Mouse (Mus musculus) kidney, postnatal 4 days (tissue): ENCODE measurements around the gene Casz1.

Experiments used
- DNase-seq, 2 experiments: peaks; one replicate each; pipeline ENCODE4 v3.0.0; 2021; ENCODE audit warnings: mixed read lengths in 2 of 2

Gene Casz1

GRCm38 (mm10) chr4:148973387-148973786 is 169.2 kb downstream of the Casz1 start:
- DNase-seq, result peak in 1 of 2 experiments; percentile 18

GRCm38 (mm10) chr4:148974833-148975232 is 170.6 kb downstream of the Casz1 start:
- DNase-seq, result no peak

DNA sequence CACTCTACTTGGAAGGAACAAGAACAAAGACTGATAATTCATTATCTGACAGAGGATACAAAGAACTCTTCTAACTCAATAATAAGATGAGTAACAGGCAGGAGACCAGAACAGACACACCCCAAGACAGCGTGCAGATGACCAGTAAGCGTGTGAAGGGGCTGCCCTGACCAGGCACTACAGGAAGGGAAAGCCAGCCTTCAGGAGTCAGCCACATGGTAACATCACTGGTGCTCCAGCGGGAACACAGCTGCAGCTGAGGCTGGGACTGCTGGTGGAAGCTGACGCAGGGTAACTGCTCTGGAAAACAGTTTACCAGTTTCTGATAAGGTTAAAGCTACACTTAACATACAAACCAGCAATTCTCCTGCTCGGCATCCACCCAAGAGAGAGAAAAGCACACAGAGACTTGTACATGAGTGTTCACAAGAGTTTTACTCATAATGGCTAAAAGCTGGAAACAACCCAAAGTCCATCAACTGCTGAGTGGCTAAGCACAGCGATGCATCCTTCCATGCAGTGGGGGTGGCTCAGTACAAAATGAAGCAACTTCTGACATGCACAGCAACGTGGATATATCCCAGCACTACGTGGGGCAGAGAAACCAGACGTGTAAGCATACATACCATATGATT is 174.1 kb downstream of the Casz1 start:
- DNase-seq, result no peak

DNA sequence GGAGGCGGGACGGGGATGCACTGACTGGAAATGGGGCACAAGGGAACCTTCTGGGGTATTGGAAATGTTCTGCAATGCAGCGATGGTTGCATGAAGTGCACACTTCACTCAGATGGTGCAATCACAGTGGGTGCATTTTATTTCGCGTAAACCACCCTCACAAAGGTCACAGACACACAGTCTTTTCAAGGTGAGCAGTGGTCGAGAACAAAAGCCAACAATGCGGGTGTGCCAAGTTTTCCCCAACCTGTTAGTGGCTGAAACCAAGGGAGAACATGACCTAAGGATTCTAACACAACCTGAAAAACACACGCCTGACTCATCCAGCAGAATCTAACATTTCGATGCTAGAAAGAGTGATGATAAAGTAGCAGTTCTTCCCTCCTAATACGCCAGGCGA is 174.7 kb downstream of the Casz1 start:
- DNase-seq, result no peak

DNA sequence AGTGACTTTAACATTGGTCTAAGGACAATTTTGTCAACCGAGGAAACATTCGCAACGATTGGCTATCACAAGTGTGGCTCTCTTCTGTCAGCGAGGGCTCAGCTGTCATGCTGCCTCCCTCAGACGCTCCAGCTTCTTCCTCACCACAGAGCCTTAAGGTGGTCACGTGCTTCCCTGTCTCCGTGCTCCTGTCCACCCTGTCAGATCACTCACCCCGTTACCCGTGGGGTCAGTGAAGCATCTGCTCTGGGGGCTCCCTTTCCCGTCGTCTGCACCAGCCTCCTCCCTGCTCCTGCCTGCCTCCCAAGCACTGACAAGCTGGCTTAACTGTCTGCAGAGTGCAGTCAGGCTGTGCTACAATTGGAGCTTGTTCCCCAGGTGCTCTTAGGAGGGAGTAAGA is 175.6 kb downstream of the Casz1 start:
- DNase-seq, result no peak

DNA sequence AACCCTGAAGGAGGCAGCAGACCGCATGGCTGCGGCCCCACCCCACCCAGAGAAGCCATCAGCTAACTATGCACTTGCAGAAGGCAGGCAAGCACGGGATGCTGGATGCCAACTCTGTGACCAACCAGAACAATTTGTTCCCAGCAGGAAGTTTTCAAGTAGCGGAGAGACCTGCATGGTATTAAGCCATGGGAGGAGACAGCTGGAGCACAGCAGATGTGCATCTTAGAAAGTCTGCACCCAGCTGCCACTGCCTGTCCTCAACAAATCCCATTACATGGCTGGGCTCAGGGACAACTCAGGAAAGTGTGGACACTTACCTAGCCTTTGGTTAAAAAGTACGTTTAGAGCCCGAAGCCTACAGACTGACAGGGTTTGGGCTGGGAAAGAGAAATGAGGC is 178.0 kb downstream of the Casz1 start:
- no peak for DNase-seq

DNA sequence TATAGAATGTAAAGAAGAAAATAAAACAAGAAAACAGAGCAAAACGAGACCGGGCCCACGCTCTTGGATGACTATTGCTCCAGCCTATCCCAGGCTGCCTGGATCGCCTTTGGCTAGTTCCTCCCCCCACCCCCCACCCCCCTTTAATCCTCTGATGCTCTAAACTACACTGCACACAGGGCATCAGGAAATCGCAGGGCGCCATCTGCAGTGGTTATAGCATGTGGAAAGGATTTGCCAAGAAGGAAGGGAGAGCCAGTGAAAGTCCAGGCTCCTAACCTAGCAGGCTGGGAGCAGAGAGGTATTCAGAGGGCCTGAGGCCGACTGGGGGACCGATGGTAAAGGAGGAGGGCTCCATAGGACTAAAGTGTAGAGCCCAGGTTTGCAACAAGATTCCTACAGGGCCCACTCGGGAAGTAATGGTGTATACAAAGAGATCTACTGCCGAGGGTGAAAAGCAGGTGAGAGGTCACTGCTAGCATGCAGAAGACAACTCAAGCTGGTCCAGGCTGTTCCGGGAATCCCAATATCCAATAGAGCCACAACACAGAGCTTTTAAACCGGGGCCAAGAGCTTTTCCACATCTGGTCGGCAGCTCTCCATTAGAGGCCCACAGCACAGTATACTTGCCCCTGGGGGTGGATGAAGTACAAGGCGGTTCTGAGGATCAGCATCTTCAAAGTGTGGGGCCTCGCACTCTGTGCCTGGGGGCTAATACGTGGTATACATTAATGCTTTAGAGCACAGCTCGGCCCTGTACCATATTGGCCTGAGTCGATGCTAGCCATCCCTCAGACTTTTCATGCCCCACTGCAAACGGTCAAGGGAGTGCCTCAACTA is 180.7 kb downstream of the Casz1 start:
- DNase-seq, result no peak

DNA sequence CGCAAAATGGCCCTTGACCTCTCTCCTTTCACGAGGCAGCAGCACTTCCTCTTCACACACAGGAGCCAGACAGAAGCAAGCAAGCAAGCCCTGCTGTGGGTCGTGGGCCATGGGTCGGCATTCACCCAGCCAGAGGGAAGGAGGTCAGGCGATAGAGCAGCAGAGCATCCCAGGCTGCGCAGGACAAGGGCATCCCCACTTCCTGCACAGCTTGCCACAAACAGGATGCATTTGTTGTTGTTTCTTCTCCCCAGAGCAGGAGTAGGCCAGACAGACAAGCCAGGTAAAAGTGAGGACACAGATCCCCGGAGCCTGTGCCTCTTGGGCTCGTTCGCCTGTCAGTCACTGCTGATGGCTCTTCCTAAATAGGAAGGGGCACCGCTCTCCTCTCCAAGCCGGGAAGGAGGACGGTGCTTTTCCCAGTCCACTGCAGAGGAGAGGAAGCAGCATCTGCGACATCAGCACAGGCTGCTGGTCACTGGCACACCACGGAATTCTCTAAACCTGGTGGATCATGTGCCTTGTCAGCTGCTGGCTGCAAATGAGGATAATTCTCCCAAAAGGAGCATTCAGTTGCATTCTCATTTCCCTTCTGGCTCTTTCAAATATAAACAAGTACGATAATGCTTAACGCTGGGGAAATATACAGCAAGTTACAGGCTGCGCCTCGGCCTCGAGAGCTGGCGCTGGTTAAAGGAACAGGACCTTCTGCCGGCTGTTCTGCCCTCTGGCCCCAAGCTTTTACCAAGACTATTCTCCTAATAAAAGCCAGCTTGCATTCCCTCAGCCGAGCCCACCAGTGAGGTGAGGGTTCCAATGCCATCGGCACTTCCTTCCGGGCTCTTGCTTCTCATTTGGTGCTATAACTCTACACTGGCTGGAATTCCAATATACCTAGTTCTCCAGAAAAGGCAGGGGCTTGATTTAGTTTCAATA is 181.6 kb downstream of the Casz1 start:
- no peak for DNase-seq

DNA sequence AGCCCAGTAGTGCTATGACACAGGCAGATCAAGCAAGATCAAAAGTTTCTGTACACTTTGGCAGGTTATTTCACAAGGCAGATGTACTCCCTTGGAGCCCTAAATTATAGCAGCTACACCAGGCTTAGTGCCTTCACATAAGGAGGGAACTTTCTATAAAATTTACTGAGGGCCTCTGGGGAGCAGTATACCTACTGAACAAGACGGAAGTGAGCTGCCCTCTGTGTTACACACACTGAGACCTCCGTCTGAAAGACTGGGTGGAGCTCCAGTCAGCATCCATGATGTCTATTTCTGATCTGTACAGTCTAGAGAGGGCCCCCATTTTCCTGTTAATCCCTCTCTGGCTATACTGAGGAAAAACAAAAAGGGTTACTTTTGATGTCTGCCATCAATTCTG is 185.8 kb downstream of the Casz1 start:
- DNase-seq, result no peak

- no peak for DNase-seq
Measured at GRCm38 (mm10) chr4:148993948-148994347, 189.7 kb downstream of the Casz1 start.

DNA sequence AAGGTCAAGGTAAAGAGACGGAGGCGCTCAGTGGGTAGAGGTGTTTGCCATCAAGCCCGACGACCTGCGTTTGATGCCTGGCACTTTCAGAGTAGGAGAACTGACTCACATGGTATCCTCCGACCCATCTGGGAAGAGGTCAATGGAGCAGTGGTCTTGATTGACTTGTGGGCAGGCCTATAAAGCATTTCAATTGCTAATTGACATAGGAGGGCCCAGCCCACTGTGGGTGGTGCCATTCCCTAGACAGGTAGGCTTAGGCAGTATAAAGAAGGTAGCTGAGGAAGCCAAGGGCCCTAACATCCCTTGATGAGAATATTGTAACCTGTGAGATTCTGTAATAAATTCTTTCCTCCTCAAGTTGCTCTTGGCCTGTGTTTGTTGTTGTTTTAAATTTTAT is 196.5 kb downstream of the Casz1 start:
- DNase-seq, result no peak

DNA sequence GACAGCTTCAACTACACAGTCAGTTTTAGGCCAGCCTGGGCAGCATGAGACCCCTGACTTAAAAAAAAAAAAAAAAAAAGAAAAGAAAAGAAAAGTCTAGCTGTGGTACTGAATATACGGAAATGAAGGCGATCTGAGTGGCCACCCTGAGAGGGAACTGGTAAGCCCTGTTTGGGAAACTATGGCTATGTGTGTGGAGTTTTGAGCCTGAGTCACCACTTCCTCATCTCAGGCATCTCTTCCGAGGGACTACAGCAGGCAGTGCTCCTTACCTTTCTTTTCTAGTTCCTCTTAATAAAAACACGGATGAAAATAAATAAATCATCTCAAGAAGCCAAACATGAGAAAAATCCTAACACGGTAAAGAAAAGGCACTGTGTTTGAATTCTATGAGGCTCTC is 197.3 kb downstream of the Casz1 start:
- DNase-seq, result no peak

DNA sequence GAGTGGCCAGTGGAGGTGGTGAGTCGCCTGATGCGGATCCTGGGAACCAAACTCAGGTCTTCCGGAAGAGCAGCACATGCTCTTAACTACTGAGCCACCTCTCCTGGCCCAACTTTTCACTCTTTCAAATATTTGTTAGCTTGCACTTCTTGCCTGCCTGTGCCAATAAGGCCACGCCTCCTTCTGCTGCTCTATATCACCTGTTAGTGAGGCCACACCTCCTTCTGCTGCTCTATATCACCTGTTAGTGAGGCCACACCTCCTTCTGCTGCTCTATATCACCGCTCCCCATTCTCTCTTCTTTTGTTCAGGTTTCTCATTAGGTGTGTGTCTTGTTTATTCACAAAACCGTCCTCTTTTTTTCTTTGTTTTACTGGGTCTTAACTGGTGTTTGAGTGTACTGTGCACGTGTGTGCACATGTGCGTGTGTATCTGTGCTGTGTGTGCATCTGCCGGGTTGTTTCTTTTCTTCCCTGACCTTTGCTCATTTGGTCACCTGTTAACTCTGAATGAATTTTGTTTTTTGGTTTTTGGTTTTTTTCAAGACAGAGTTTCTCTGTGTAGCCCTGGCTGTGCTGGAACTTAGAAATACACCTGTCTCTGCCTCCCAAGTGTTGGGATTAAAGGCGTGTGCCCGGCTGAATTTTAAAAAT is 198.3 kb downstream of the Casz1 start:
- DNase-seq, result no peak
